Mouse (Mus musculus): ENCODE measurements at regions not wholly inside any gene's neighbourhood (a gene's known extent, or its start where the extent isn't known, plus 50 kb on each side); places are given as distances from the start of the nearest gene placed in this dataset.

DNA sequence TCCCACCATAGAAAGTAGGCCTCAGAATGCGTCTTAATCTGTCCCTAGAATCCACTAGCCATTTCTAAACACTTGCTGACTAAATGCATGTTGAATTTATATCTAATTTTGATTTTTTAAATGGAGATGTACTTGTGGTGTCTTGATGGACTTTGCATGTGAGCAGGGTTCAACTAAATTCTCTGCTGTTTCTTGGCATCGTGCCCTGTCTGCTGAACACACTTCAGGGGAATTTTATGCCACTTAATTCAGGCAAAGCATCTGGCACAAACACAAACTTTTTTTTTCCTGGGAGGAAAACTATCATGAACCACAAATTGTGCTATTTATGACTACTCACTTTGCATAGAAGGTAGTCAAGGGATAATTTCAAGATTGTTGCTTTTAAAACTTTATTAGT is 87.7 kb downstream of the Stc2 start:
- DNase-seq, result peak; percentile 62 to 72

DNA sequence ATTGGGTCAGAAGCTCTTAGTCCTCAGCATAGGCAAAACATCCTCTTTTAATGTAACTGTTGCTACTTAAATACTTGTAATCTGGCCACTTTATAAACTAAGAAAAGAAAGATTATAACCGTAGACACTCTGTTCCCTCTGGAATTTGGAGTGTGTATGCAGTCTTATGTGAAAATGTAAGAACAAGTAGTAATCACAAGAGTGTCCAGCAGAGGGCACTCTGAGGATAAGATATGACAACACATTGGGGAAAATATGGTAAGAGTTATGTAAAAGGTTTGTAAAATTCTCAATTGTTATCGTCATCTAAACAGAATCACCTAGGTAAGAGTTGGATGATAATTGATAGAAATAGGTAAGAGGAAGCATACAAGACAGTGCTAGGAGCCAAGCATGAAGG is 66.2 kb upstream of the Gm17332 start:
- peak; percentile 76 to 86 for DNase-seq

All from kidney, postnatal 36 days (tissue).